Mouse (Mus musculus): ENCODE measurements around the gene Ctbp2. TPM values are rescaled to one million over a fixed set of nuclear protein-coding genes. Genes with fewer than 3 reads are reported as not detected.
A peak's percentile ranks its signal among the peaks of the same experiment; 100 is the strongest.

Gene Ctbp2
- polyA plus RNA-seq, 2 experiments: 59.2 to 77.7 TPM

DNA sequence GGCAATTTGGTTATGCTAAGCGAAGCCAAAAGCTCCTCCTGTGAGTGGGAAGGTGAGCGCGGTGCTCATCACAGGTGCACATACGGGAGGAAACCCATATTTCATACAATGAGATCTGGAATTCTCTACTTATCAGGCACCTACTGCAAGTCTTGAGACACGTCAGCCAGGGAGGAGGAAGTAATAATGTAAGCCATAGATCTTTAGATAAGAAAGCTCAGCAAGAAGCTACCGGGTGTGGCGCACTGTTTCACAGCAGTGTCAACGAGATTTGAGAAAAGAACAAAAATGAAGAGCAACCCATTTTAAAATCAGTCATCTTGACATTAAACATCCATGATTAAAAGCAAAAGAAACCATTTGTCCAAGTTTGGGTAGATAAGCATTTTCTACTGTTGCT lies 95.2 kb downstream of the Ctbp2 start:
- ATAC-seq (ENCODE audit: low FRiP score, low read depth): no peak
- 87% methylated on average over 8 of the region's 8 CpGs for WGBS
- no peak for DNase-seq (ENCODE audit: low spot score)
- Histone ChIP-seq H3K27me3 (ENCODE audit: control insufficient read depth, insufficient read depth, low read length) (no peaks in the 10 kb centered on the region), H3K36me3 (ENCODE audit: control insufficient read depth, insufficient read depth, low read length) (no peaks in the 10 kb centered on the region), H3K9ac (ENCODE audit: low read depth, low read length, severe bottlenecking) (no peak overlapping the region), H3K9me3 (ENCODE audit: control insufficient read depth, low read length) (no peaks in the 10 kb centered on the region), H3K4me1 (ENCODE audit: control insufficient read depth, insufficient read depth, low read length) (peaks cover 8% of the 10 kb centered on the region), H3K4me3 (replicated peaks; ENCODE audit: low read length) (no peak overlapping the region), H3K27ac (replicated peaks; ENCODE audit: low read depth, low read length) (no peak overlapping the region), H3K4me2 (replicated peaks; ENCODE audit: low read depth, low read length, severe bottlenecking) (no peak overlapping the region)
- TF ChIP-seq POLR2A (IDR thresholded peaks at IDR 0.05; ENCODE audit: borderline replicate concordance, extremely low read depth, insufficient read depth, insufficient read length): no peak

DNA sequence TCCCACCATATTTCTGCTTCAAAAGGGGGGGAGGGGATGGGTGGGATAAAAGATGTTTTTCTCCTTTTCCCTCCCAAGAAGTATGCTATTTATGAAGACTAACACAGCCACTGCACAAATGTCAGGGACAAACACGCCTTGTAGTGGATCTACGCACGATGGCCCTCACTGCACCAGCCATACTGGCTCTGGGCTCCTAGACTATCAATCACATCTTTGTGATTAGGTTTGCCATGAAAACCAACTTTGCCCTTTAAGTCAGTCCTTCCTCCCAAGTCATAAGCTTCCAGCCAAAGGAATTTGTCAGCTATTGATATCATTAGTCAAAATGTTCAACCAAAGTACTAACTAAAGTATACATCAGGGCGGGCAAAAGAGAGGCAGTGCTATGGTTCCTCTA lies 96.2 kb downstream of the Ctbp2 start:
- ATAC-seq (ENCODE audit: low FRiP score, low read depth): no peak
- WGBS: 96% methylated on average over 4 of the region's 4 CpGs

DNA sequence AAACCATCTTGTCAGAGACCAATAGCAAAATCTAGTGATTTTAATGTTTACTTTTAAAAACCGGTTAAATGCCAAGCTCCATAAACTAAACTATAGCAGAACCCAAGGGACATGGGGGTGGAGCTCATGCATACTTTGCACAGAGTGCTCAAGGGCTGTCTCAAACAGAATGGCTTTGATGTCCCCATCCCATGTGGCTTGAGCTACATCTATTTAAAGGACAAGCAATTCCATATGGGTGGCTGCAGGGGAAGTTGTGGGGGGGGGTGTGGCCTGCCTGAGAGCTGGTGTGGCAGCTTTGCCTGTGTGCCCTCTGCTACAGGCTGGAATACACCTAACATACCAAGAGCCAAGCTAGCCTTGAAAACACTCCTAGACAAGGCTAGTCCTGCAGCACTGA lies 99.5 kb downstream of the Ctbp2 start:
- Histone ChIP-seq H3K4me2 (replicated peaks; ENCODE audit: low read depth, low read length, severe bottlenecking) (no peak overlapping the region), H3K27ac (replicated peaks; ENCODE audit: low read depth, low read length) (0 out of 2 replicates have a peak overlapping the region, but pooled peaks have one; percentile 48), H3K9me3 (ENCODE audit: control insufficient read depth, low read length) (no peaks in the 10 kb centered on the region), H3K4me3 (replicated peaks; ENCODE audit: low read length) (no peak overlapping the region), H3K27me3 (ENCODE audit: control insufficient read depth, insufficient read depth, low read length) (no peaks in the 10 kb centered on the region), H3K36me3 (ENCODE audit: control insufficient read depth, insufficient read depth, low read length) (no peaks in the 10 kb centered on the region), H3K9ac (ENCODE audit: low read depth, low read length, severe bottlenecking) (no peak overlapping the region), H3K4me1 (ENCODE audit: control insufficient read depth, insufficient read depth, low read length) (peaks cover 19% of the 10 kb centered on the region)
- no peak for TF ChIP-seq POLR2A (IDR thresholded peaks at IDR 0.05; ENCODE audit: borderline replicate concordance, extremely low read depth, insufficient read depth, insufficient read length)
- WGBS: 37% methylated on average over 1 of the region's 1 CpGs
- ATAC-seq (ENCODE audit: low FRiP score, low read depth) (no peak), DNase-seq (ENCODE audit: low spot score) (peak; percentile 61)

More for the DNA sequence above, 96.2 kb downstream of the Ctbp2 start:
- Histone ChIP-seq H3K9me3 (ENCODE audit: control insufficient read depth, low read length) (no peaks in the 10 kb centered on the region), H3K36me3 (ENCODE audit: control insufficient read depth, insufficient read depth, low read length) (no peaks in the 10 kb centered on the region), H3K4me1 (ENCODE audit: control insufficient read depth, insufficient read depth, low read length) (peaks cover 8% of the 10 kb centered on the region), H3K4me3 (replicated peaks; ENCODE audit: low read length) (no peak overlapping the region), H3K4me2 (replicated peaks; ENCODE audit: low read depth, low read length, severe bottlenecking) (no peak overlapping the region), H3K27me3 (ENCODE audit: control insufficient read depth, insufficient read depth, low read length) (no peaks in the 10 kb centered on the region), H3K9ac (ENCODE audit: low read depth, low read length, severe bottlenecking) (no peak overlapping the region), H3K27ac (replicated peaks; ENCODE audit: low read depth, low read length) (no peak overlapping the region)
- no peak for TF ChIP-seq POLR2A (IDR thresholded peaks at IDR 0.05; ENCODE audit: borderline replicate concordance, extremely low read depth, insufficient read depth, insufficient read length)
- no peak for DNase-seq (ENCODE audit: low spot score)

DNA sequence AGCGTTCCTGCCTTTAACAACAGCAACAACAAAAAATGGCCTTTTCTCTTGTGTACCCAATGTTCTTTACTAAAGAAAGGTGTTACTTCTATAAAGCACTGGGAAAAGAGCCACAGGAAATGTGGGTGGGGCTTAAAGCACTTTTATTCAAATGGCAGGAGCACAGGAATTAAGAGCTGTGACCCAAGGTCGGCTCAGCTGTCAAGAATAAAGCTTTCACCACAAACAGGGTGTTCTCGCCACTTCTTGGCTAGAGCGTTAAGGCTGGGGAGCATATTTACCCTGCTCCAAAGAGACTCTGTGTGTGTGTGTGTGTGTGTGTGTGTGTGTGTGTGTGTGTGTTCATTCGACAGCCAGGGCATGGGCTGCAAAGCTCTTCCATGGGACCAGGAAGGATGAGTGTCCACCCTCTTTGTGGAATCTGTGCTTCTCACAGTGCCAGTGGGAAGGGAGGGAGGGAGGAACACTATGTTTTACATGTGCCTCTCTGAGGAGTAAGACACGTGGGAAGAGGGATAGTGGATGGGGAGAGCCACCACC lies 104.6 kb downstream of the Ctbp2 start:
- Histone ChIP-seq H3K4me2 (replicated peaks; ENCODE audit: low read depth, low read length, severe bottlenecking) (no peak overlapping the region), H3K9me3 (ENCODE audit: control insufficient read depth, low read length) (no peaks in the 10 kb centered on the region), H3K4me3 (replicated peaks; ENCODE audit: low read length) (no peak overlapping the region), H3K4me1 (ENCODE audit: control insufficient read depth, insufficient read depth, low read length) (peaks cover 18% of the 10 kb centered on the region), H3K27me3 (ENCODE audit: control insufficient read depth, insufficient read depth, low read length) (no peaks in the 10 kb centered on the region), H3K36me3 (ENCODE audit: control insufficient read depth, insufficient read depth, low read length) (no peaks in the 10 kb centered on the region), H3K27ac (replicated peaks; ENCODE audit: low read depth, low read length) (no peak overlapping the region), H3K9ac (ENCODE audit: low read depth, low read length, severe bottlenecking) (no peak overlapping the region)
- 36% methylated on average over 6 of the region's 6 CpGs for WGBS
- DNase-seq (ENCODE audit: low spot score) (no peak), ATAC-seq (ENCODE audit: low FRiP score, low read depth) (no peak)
- TF ChIP-seq POLR2A (IDR thresholded peaks at IDR 0.05; ENCODE audit: borderline replicate concordance, extremely low read depth, insufficient read depth, insufficient read length): no peak

DNA sequence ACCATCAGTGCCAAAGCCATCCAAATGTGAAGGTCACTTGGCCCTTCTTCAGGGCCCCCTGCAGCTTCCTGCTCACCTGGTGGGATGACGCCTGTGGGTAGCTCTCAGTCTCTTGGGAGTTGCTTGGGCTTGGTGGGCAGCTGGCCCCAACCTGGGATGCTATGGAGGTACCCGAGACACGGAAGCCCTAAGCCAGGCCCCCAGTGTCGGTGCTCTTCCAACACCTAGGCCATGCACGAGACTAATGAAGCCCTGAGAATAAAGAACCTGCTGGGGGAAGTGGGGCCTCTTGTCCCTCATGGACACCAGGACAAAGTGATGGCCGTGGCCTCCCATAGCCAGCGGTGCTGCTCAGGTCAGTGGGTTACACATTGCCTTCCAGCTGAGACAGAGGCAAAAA lies 105.2 kb downstream of the Ctbp2 start:
- Histone ChIP-seq H3K27me3 (ENCODE audit: control insufficient read depth, insufficient read depth, low read length) (no peaks in the 10 kb centered on the region), H3K36me3 (ENCODE audit: control insufficient read depth, insufficient read depth, low read length) (no peaks in the 10 kb centered on the region), H3K4me2 (replicated peaks; ENCODE audit: low read depth, low read length, severe bottlenecking) (no peak overlapping the region), H3K4me1 (ENCODE audit: control insufficient read depth, insufficient read depth, low read length) (peaks cover 17% of the 10 kb centered on the region; the same call in 1 of the 2 replicates), H3K27ac (replicated peaks; ENCODE audit: low read depth, low read length) (no peak overlapping the region), H3K9ac (ENCODE audit: low read depth, low read length, severe bottlenecking) (no peak overlapping the region), H3K9me3 (ENCODE audit: control insufficient read depth, low read length) (no peaks in the 10 kb centered on the region), H3K4me3 (replicated peaks; ENCODE audit: low read length) (no peak overlapping the region)
- no peak for DNase-seq (ENCODE audit: low spot score)
- no peak for ATAC-seq (ENCODE audit: low FRiP score, low read depth)
- 71% methylated on average over 7 of the region's 7 CpGs for WGBS
- TF ChIP-seq POLR2A (IDR thresholded peaks at IDR 0.05; ENCODE audit: borderline replicate concordance, extremely low read depth, insufficient read depth, insufficient read length): no peak

Data from limb, embryonic 14.5 days (tissue).